Mouse (Mus musculus) MEL (cell line): Measurements from ENCODE around the gene Lmntd2. TPM values are rescaled to one million over a fixed set of nuclear protein-coding genes. Genes with fewer than 3 reads are reported as not detected.

Experiments
- DNase-seq: peaks from one replicate; pipeline ENCODE4 v3.0.0; 2011; ENCODE audit warnings: low read depth, low spot score
- H3K27ac ChIP-seq: 2 replicates; pipeline ENCODE4 v1.5.1; 2012; ENCODE audit warnings: low read depth, mild to moderate bottlenecking, control low read depth, low read length, moderate library complexity; ENCODE audit not compliant: control insufficient read depth
- H3K27me3 ChIP-seq, 2 experiments: fragments of 150-350 bp in 1 of 2; sonication (generic) in 1 of 2; 2 replicates each; pipeline ENCODE4 v1.6.1; 2012; ENCODE audit warnings: low read length in 2 of 2, mild to moderate bottlenecking in 2 of 2, improper control_type of control experiment in 1 of 2, moderate library complexity in 1 of 2; ENCODE audit not compliant: insufficient read depth in 2 of 2, control insufficient read depth in 1 of 2
- H3K36me3 ChIP-seq, 2 experiments: 2 replicates each; pipeline ENCODE4 v1.6.1; 2012 to 2014; ENCODE audit warnings: low read length in 2 of 2, improper control_type of control experiment in 1 of 2, inconsistent platforms in 1 of 2, mild to moderate bottlenecking in 1 of 2; ENCODE audit not compliant: insufficient read depth in 2 of 2, control insufficient read depth in 1 of 2
- H3K4me1 ChIP-seq, 2 experiments: fragments of 150-350 bp in 1 of 2; sonication (generic) in 1 of 2; 2 replicates each; pipeline ENCODE4 v1.6.1; 2012; ENCODE audit warnings: low read length in 2 of 2, improper control_type of control experiment in 1 of 2, mild to moderate bottlenecking in 1 of 2; ENCODE audit not compliant: insufficient read depth in 2 of 2, control insufficient read depth in 1 of 2
- H3K4me3 ChIP-seq, 2 experiments: fragments of 150-350 bp in 1 of 2; sonication (generic) in 1 of 2; 2 replicates each; pipeline ENCODE4 v1.5.1; 2012; ENCODE audit warnings: low read depth in 2 of 2, low read length in 2 of 2, mild to moderate bottlenecking in 2 of 2, moderate library complexity in 2 of 2, control low read depth in 1 of 2, improper control_type of control experiment in 1 of 2; ENCODE audit not compliant: control insufficient read depth in 1 of 2, insufficient read depth in 1 of 2
- H3K79me2 ChIP-seq: 2 replicates; pipeline ENCODE4 v1.6.1; 2012; ENCODE audit warnings: mild to moderate bottlenecking, low read length, moderate library complexity; ENCODE audit not compliant: control insufficient read depth, poor library complexity, insufficient read depth
- H3K9ac ChIP-seq: 2 replicates; pipeline ENCODE4 v1.6.1; 2012; ENCODE audit warnings: low read depth, mild to moderate bottlenecking, control low read depth, low read length, moderate library complexity; ENCODE audit not compliant: control insufficient read depth, poor library complexity, severe bottlenecking
- H3K9me3 ChIP-seq: fragments of 150-350 bp; sonication (generic); replicated peaks from 2 replicates; pipeline ENCODE4 v1.6.1; 2012; ENCODE audit warnings: mild to moderate bottlenecking, low read length, improper control_type of control experiment, moderate library complexity; ENCODE audit not compliant: insufficient read depth
- BHLHE40 ChIP-seq: IDR thresholded peaks from 2 replicates; pipeline ENCODE4 v1.6.1; 2012; ENCODE audit warnings: low read depth, mild to moderate bottlenecking, inconsistent platforms, low read length, improper control_type of control experiment, borderline replicate concordance
- CHD2 ChIP-seq: IDR thresholded peaks from 2 replicates; pipeline ENCODE4 v1.6.1; 2011; ENCODE audit warnings: low read length, improper control_type of control experiment
- CTCF ChIP-seq, 3 experiments: IDR thresholded peaks in 2 of 3; conservative IDR thresholded peaks in 1 of 3; 2 replicates each; pipeline ENCODE4 v1.5.1; 2011 to 2012; ENCODE audit warnings: low read length in 3 of 3, low read depth in 2 of 3, mild to moderate bottlenecking in 2 of 3, improper control_type of control experiment in 1 of 3, inconsistent platforms in 1 of 3, mixed read lengths in 1 of 3, moderate library complexity in 1 of 3; ENCODE audit not compliant: control insufficient read depth in 1 of 3, insufficient read depth in 1 of 3, poor library complexity in 1 of 3, severe bottlenecking in 1 of 3
- E2F4 ChIP-seq: IDR thresholded peaks from 2 replicates; pipeline ENCODE4 v1.6.1; 2011; ENCODE audit warnings: low read depth, low read length, improper control_type of control experiment, borderline replicate concordance
- EP300 ChIP-seq, 2 experiments: IDR thresholded peaks; 2 replicates each; pipeline ENCODE4 v1.6.1; 2011; ENCODE audit warnings: improper control_type of control experiment in 2 of 2, low read length in 2 of 2, low read depth in 1 of 2, mild to moderate bottlenecking in 1 of 2
- ETS1 ChIP-seq: IDR thresholded peaks from 2 replicates; pipeline ENCODE4 v1.6.1; 2012; ENCODE audit warnings: low read depth, mild to moderate bottlenecking, inconsistent platforms, low read length, improper control_type of control experiment, moderate library complexity
- GATA1 ChIP-seq: IDR thresholded peaks from 2 replicates; pipeline ENCODE4 v1.6.1; 2011; ENCODE audit warnings: low read depth, low read length, improper control_type of control experiment
- JUND ChIP-seq: IDR thresholded peaks from 2 replicates; pipeline ENCODE4 v1.6.1; 2011; ENCODE audit warnings: low read depth, mild to moderate bottlenecking, improper control_type of control experiment, low read length
- KAT2A ChIP-seq: conservative IDR thresholded peaks from 2 replicates; pipeline ENCODE4 v1.6.1; 2012; ENCODE audit warnings: low read depth, low read length, improper control_type of control experiment, inconsistent platforms
- MAFK ChIP-seq: IDR thresholded peaks from 2 replicates; pipeline ENCODE4 v1.6.1; 2011; ENCODE audit warnings: low read depth, mild to moderate bottlenecking, low read length, improper control_type of control experiment, borderline replicate concordance
- MAZ ChIP-seq: IDR thresholded peaks from 2 replicates; pipeline ENCODE4 v1.6.1; 2012; ENCODE audit warnings: low read depth, mild to moderate bottlenecking, inconsistent platforms, low read length, improper control_type of control experiment
- MEF2A ChIP-seq: IDR thresholded peaks from 2 replicates; pipeline ENCODE4 v1.6.1; 2014; ENCODE audit warnings: low read depth, mild to moderate bottlenecking, inconsistent platforms, low read length, improper control_type of control experiment; ENCODE audit not compliant: poor library complexity, insufficient replicate concordance, severe bottlenecking; ENCODE audit errors: extremely low read depth
- MYC ChIP-seq: IDR thresholded peaks from 2 replicates; pipeline ENCODE4 v1.6.1; 2011; ENCODE audit warnings: low read depth, mild to moderate bottlenecking, low read length, improper control_type of control experiment, moderate library complexity
- NELFE ChIP-seq: IDR thresholded peaks from 2 replicates; pipeline ENCODE4 v1.6.1; 2011; ENCODE audit warnings: low read depth, low read length, improper control_type of control experiment
- POLR2A ChIP-seq, 2 experiments: IDR thresholded peaks; 2 replicates each; pipeline ENCODE4 v1.6.1; 2011 to 2012; ENCODE audit warnings: low read length in 2 of 2, mild to moderate bottlenecking in 2 of 2, control low read depth in 1 of 2, improper control_type of control experiment in 1 of 2, low read depth in 1 of 2, moderate library complexity in 1 of 2; ENCODE audit not compliant: control insufficient read depth in 1 of 2, insufficient read depth in 1 of 2, poor library complexity in 1 of 2
- RAD21 ChIP-seq: IDR thresholded peaks from 2 replicates; pipeline ENCODE4 v1.6.1; 2011; ENCODE audit warnings: mild to moderate bottlenecking, low read depth, low read length, improper control_type of control experiment
- RCOR1 ChIP-seq: IDR thresholded peaks from 2 replicates; pipeline ENCODE4 v1.6.1; 2012; ENCODE audit warnings: low read depth, mild to moderate bottlenecking, inconsistent platforms, low read length, improper control_type of control experiment
- SMC3 ChIP-seq: IDR thresholded peaks from 2 replicates; pipeline ENCODE4 v1.6.1; 2011; ENCODE audit warnings: low read depth, low read length, improper control_type of control experiment
- TAL1 ChIP-seq: IDR thresholded peaks from 2 replicates; pipeline ENCODE4 v1.6.1; 2012; ENCODE audit warnings: mild to moderate bottlenecking, inconsistent platforms, low read length, moderate library complexity, mixed read lengths
- USF2 ChIP-seq, 2 experiments: IDR thresholded peaks; 2 replicates each; pipeline ENCODE4 v1.6.1; 2011 to 2012; ENCODE audit warnings: improper control_type of control experiment in 2 of 2, low read length in 2 of 2, borderline replicate concordance in 1 of 2, inconsistent platforms in 1 of 2, low read depth in 1 of 2, mild to moderate bottlenecking in 1 of 2; ENCODE audit not compliant: insufficient read depth in 1 of 2
- ZC3H11A ChIP-seq: IDR thresholded peaks from 2 replicates; pipeline ENCODE4 v1.6.1; 2012; ENCODE audit warnings: low read depth, mild to moderate bottlenecking, inconsistent platforms, low read length, improper control_type of control experiment
- ZMIZ1 ChIP-seq: IDR thresholded peaks from 2 replicates; pipeline ENCODE4 v1.6.1; 2012; ENCODE audit warnings: low read depth, mild to moderate bottlenecking, inconsistent platforms, low read length, improper control_type of control experiment, moderate library complexity
- polyA plus RNA-seq, 2 experiments: library from polyadenylated mRNA; stranded (reverse) in 1 of 2; unstranded in 1 of 2; fragments of >175 nt in 1 of 2; fragments of >200 nt in 1 of 2; gene quantifications; 2 replicates each; pipeline versions ENCODE4 v1.2.1 to v1.2.4; 2012; ENCODE audit warnings: low replicate concordance in 2 of 2, low read depth in 1 of 2; ENCODE audit not compliant: insufficient read length in 2 of 2, insufficient read depth in 1 of 2, missing spikeins in 1 of 2
- total RNA-seq: library from RNA; depleted of rRNA; stranded (reverse); fragments of 300-350 nt; gene quantifications from 2 replicates; pipeline ENCODE4 v1.2.3, GENCODE M21; 2012

Lmntd2 gene
- total and polyA plus RNA-seq, 3 experiments, result 0.43 TPM; not detected in 2

DNA sequence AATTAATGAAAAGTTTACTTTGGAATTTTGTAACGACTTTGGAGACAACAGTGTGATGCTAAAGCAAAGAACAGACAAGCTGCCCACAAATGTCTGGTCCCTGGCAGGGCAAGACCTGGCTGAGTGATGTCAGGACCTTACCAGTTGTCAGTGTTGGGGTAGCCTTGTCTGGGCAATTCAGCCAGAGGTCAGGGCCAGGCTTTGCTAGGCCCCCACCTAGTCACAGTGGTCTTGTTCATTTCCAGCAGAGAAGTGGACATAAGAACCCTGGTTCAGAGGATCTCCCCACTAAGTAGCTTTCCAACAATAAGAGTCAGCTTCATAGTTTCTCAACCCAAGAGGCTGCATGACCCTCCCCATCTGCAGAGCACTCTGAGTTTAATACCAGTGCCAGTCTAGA is 6.5 kb upstream of the Lmntd2 start:
- peaks cover 0 to 13% of the 10 kb centered on the region in 2 experiments; a peak in 3 of 4 replicates for H3K4me1 ChIP-seq
- H3K27me3 ChIP-seq, result no peaks in the 10 kb centered on the region
- no peaks in the 10 kb centered on the region for H3K9me3 ChIP-seq
- H3K36me3 ChIP-seq, result peaks cover 0 to 6% of the 10 kb centered on the region in 2 experiments; a peak in 2 of 4 replicates
- DNase-seq, result no peak
- H3K79me2 ChIP-seq, result no peaks in the 10 kb centered on the region; the same call in 1 of the 2 replicates
- H3K4me3 ChIP-seq, result no peak overlapping the region; a peak in 1 of 4 replicates
- H3K9ac ChIP-seq, result no peak overlapping the region
- TF ChIP-seq BHLHE40 (no peak), ETS1 (no peak), EP300 (IDR thresholded peaks at IDR 0.05; ENCODE audit: low read depth in 1 of 2, low read length in 2 of 2) (no peak), USF2 (IDR thresholded peaks at IDR 0.05; ENCODE audit: borderline replicate concordance in 1 of 2, insufficient read depth in 1 of 2, low read depth in 1 of 2, low read length in 2 of 2) (no peak), CTCF (IDR thresholded peaks at IDR 0.05 in 2 of 3, conservative IDR thresholded peaks at IDR 0.05 in 1 of 3; ENCODE audit: control insufficient read depth in 1 of 3, insufficient read depth in 1 of 3, low read depth in 2 of 3, low read length in 3 of 3, poor library complexity in 1 of 3, severe bottlenecking in 1 of 3) (no peak), JUND (no peak), E2F4 (no peak), MEF2A (no peak), CHD2 (no peak), MYC (no peak), KAT2A (no peak), SMC3 (no peak), GATA1 (no peak), MAFK (no peak)
- no peak overlapping the region for H3K27ac ChIP-seq

- Histone ChIP-seq H3K27me3 (no peaks in the 10 kb centered on the region), H3K4me3 (no peak overlapping the region), H3K9me3 (no peaks in the 10 kb centered on the region), H3K36me3 (peaks cover 0 to 6% of the 10 kb centered on the region in 2 experiments; a peak in 2 of 4 replicates), H3K9ac (no peak overlapping the region), H3K4me1 (peaks cover 0 to 19% of the 10 kb centered on the region in 2 experiments; a peak in 3 of 4 replicates), H3K79me2 (no peaks in the 10 kb centered on the region; the same call in 1 of the 2 replicates), H3K27ac (no peak overlapping the region)
- no peak for TF ChIP-seq RCOR1
- no peak for TF ChIP-seq MAFK
- TF ChIP-seq E2F4, result no peak
- no peak for TF ChIP-seq MAZ
- no peak for TF ChIP-seq RAD21
- no peak for TF ChIP-seq SMC3
- no peak for TF ChIP-seq JUND
- no peak for TF ChIP-seq ZC3H11A
- TF ChIP-seq NELFE, result no peak
- no peak for TF ChIP-seq POLR2A (IDR thresholded peaks at IDR 0.05; ENCODE audit: control insufficient read depth in 1 of 2, insufficient read depth in 1 of 2, low read depth in 1 of 2, low read length in 2 of 2, poor library complexity in 1 of 2)
- TF ChIP-seq BHLHE40, result no peak
- TF ChIP-seq TAL1, result no peak
- no peak for TF ChIP-seq MEF2A
- no peak for TF ChIP-seq GATA1
- no peak for TF ChIP-seq ZMIZ1
- no peak for DNase-seq
Observed at GRCm38 (mm10) chr7:141219558-141220099, 5.7 kb upstream of the Lmntd2 start.
